In genomic region chr19:57293737-57294136, GRCm38 (mm10) we compare ENCODE assay signal across 8 mouse cellular contexts. TPM values are rescaled to one million over a fixed set of nuclear protein-coding genes. Genes with fewer than 3 reads are reported as not detected.
DNase-seq lines count a peak whose midpoint lies in the region; ATAC-seq lines count a peak whose summit lies in the region.

No protein-coding gene starts in this region.

- intact Hi-C loops in heart, postnatal 10 days (cut with DNase I) = no loop called here

- peak; percentile 30 for DNase-seq in ES-CJ7 (ENCODE audit: low read depth, low spot score)
- peak; percentile 66 for DNase-seq in adrenal gland, postnatal 14 days
- DNase-seq in heart, postnatal 10 days = peak; percentile 77 to 79
- peak; percentile 92 for DNase-seq in lung, postnatal 10 days
- no peak for DNase-seq in frontal cortex, postnatal 25 days (ENCODE audit: low spot score in 2 of 2)
- no peak for DNase-seq in layer of hippocampus, postnatal 36 days

- no peak for ATAC-seq in frontal cortex, adult (ENCODE audit: low TSS enrichment)
- no peak for ATAC-seq in midbrain, embryonic 15.5 days (replicated peaks)

- H3K27ac ChIP-seq in midbrain, embryonic 15.5 days = no peak overlapping the region

- no peaks in the 10 kb centered on the region for H3K36me3 ChIP-seq in midbrain, embryonic 15.5 days (replicated peaks)

- no peaks in the 10 kb centered on the region for H3K9me3 ChIP-seq in midbrain, embryonic 15.5 days

- no peak overlapping the region for H3K4me2 ChIP-seq in midbrain, embryonic 15.5 days

- H3K4me1 ChIP-seq in midbrain, embryonic 15.5 days = no peaks in the 10 kb centered on the region

- no peaks in the 10 kb centered on the region for H3K27me3 ChIP-seq in midbrain, embryonic 15.5 days (replicated peaks)

- no peak overlapping the region for H3K4me3 ChIP-seq in midbrain, embryonic 15.5 days

- 48% methylated on average over 7 of the region's 7 CpGs for WGBS in midbrain, embryonic 15.5 days

- H3K9ac ChIP-seq in midbrain, embryonic 15.5 days = no peak overlapping the region

RNA-seq across cellular contexts. Expression of gene Ablim1, which starts 21.0 kb away (rescaled TPM):
- total RNA-seq in adrenal gland, postnatal 14 days (2021) = 68.8 and 95.8 TPM in 2 replicates
- total RNA-seq in heart, postnatal 10 days (2021) = 100 to 1,000 TPM; 397 to 585 TPM
- total RNA-seq in layer of hippocampus, postnatal 36 days (2021) = 10 to 100 TPM; 73.6 to 81.1 TPM
- polyA plus RNA-seq in midbrain, embryonic 15.5 days (2015; fragmentation: Nextera tagmentation; extraction: Ambion mirVana) = 57.4 and 64.5 TPM in 2 replicates

Comparison
In these comparisons a context has a peak if more than half of its experiments do, and no peak if none do; other contexts are left out.
1. DNase-seq: peak in ES-CJ7 (single experiment), adrenal gland, postnatal 14 days (single experiment), heart, postnatal 10 days (2 of 2) and lung, postnatal 10 days (single experiment); none in frontal cortex, postnatal 25 days (0 of 2) and layer of hippocampus, postnatal 36 days (0 of 2).